Mouse (Mus musculus): ENCODE data around the gene Cplx3. TPM values are rescaled to one million over a fixed set of nuclear protein-coding genes. Genes with fewer than 3 reads are reported as not detected.

Cplx3 gene
- total and polyA plus RNA-seq, 3 experiments: not detected

GRCm38 (mm10) chr9:57589224-57590126 lies 16.6 kb downstream of the Cplx3 start, which contains the start of gene Ulk3 (continued):
- no peak for TF ChIP-seq USF2 (IDR thresholded peaks at IDR 0.05; ENCODE audit: borderline replicate concordance in 1 of 2, insufficient read depth in 1 of 2, low read depth in 1 of 2, low read length in 2 of 2)
- TF ChIP-seq MYC (IDR thresholded peaks at IDR 0.05; ENCODE audit: low read depth, low read length): no peak

GRCm38 (mm10) chr9:57584991-57585390 lies 21.1 kb downstream of the Cplx3 start:
- Histone ChIP-seq H3K4me1 (ENCODE audit: control insufficient read depth in 1 of 2, insufficient read depth in 2 of 2, low read length in 2 of 2) (peaks cover 0 to 5% of the 10 kb centered on the region in 2 experiments; a peak in 2 of 4 replicates), H3K9ac (ENCODE audit: control insufficient read depth, low read depth, low read length, poor library complexity, severe bottlenecking) (no peak overlapping the region), H3K79me2 (ENCODE audit: control insufficient read depth, insufficient read depth, low read length, poor library complexity) (peaks cover 3% of the 10 kb centered on the region; the same call in 1 of the 2 replicates), H3K27ac (ENCODE audit: control insufficient read depth, low read depth, low read length) (no peak overlapping the region), H3K36me3 (ENCODE audit: control insufficient read depth in 1 of 2, insufficient read depth in 2 of 2, low read length in 2 of 2) (peaks cover 0 to 5% of the 10 kb centered on the region in 2 experiments; a peak in 3 of 4 replicates), H3K9me3 (replicated peaks; ENCODE audit: insufficient read depth, low read length) (no peaks in the 10 kb centered on the region), H3K4me3 (ENCODE audit: control insufficient read depth in 1 of 2, insufficient read depth in 1 of 2, low read depth in 2 of 2, low read length in 2 of 2) (no peak overlapping the region), H3K27me3 (ENCODE audit: control insufficient read depth in 1 of 2, insufficient read depth in 2 of 2, low read length in 2 of 2) (no peaks in the 10 kb centered on the region)
- TF ChIP-seq MYB (IDR thresholded peaks at IDR 0.05; ENCODE audit: low read depth, low read length) (no peak), GATA1 (IDR thresholded peaks at IDR 0.05; ENCODE audit: low read depth, low read length) (no peak), MYC (IDR thresholded peaks at IDR 0.05; ENCODE audit: low read depth, low read length) (no peak), E2F4 (IDR thresholded peaks at IDR 0.05; ENCODE audit: borderline replicate concordance, low read depth, low read length) (no peak), TBP (IDR thresholded peaks at IDR 0.05; ENCODE audit: low read depth, low read length) (no peak), USF1 (IDR thresholded peaks at IDR 0.05; ENCODE audit: low read depth, low read length) (no peak), ZC3H11A (IDR thresholded peaks at IDR 0.05; ENCODE audit: low read depth, low read length) (no peak), CTCF (IDR thresholded peaks at IDR 0.05 in 2 of 3, conservative IDR thresholded peaks at IDR 0.05 in 1 of 3; ENCODE audit: control insufficient read depth in 1 of 3, insufficient read depth in 1 of 3, low read depth in 2 of 3, low read length in 3 of 3, poor library complexity in 1 of 3, severe bottlenecking in 1 of 3) (no peak), ZMIZ1 (IDR thresholded peaks at IDR 0.05; ENCODE audit: low read depth, low read length) (no peak)
- no peak for DNase-seq (ENCODE audit: low read depth, low spot score)

- 0 out of 4 replicates have a peak, but pooled peaks cover 0 to 3% of the 10 kb centered on the region in 2 experiments for H3K4me1 ChIP-seq (ENCODE audit: control insufficient read depth in 1 of 2, insufficient read depth in 2 of 2, low read length in 2 of 2)
- H3K27ac ChIP-seq (ENCODE audit: control insufficient read depth, low read depth, low read length): no peak overlapping the region
- no peak overlapping the region for H3K9ac ChIP-seq (ENCODE audit: control insufficient read depth, low read depth, low read length, poor library complexity, severe bottlenecking)
- no peaks in the 10 kb centered on the region for H3K9me3 ChIP-seq (replicated peaks; ENCODE audit: insufficient read depth, low read length)
- H3K79me2 ChIP-seq (ENCODE audit: control insufficient read depth, insufficient read depth, low read length, poor library complexity): no peaks in the 10 kb centered on the region
- H3K36me3 ChIP-seq (ENCODE audit: control insufficient read depth in 1 of 2, insufficient read depth in 2 of 2, low read length in 2 of 2): peaks cover 2% of the 10 kb centered on the region in 2 experiments; a peak in 1 of 4 replicates
- no peaks in the 10 kb centered on the region for H3K27me3 ChIP-seq (ENCODE audit: control insufficient read depth in 1 of 2, insufficient read depth in 2 of 2, low read length in 2 of 2)
- TF ChIP-seq TBP (IDR thresholded peaks at IDR 0.05; ENCODE audit: low read depth, low read length) (no peak), CHD2 (IDR thresholded peaks at IDR 0.05; ENCODE audit: low read length) (no peak), NELFE (IDR thresholded peaks at IDR 0.05; ENCODE audit: low read depth, low read length) (no peak), POLR2AphosphoS5 (IDR thresholded peaks at IDR 0.05; ENCODE audit: borderline replicate concordance, low read depth, low read length) (no peak), TCF12 (IDR thresholded peaks at IDR 0.05; ENCODE audit: low read depth, low read length) (no peak), ZNF384 (IDR thresholded peaks at IDR 0.05; ENCODE audit: low read depth, low read length) (no peak), TAL1 (IDR thresholded peaks at IDR 0.05; ENCODE audit: low read length) (no peak), MYB (IDR thresholded peaks at IDR 0.05; ENCODE audit: low read depth, low read length) (no peak), GABPA (IDR thresholded peaks at IDR 0.05; ENCODE audit: low read depth, low read length) (no peak), POLR2A (IDR thresholded peaks at IDR 0.05; ENCODE audit: control insufficient read depth in 1 of 2, insufficient read depth in 1 of 2, low read depth in 1 of 2, low read length in 2 of 2, poor library complexity in 1 of 2) (no peak), CTCF (IDR thresholded peaks at IDR 0.05 in 2 of 3, conservative IDR thresholded peaks at IDR 0.05 in 1 of 3; ENCODE audit: control insufficient read depth in 1 of 3, insufficient read depth in 1 of 3, low read depth in 2 of 3, low read length in 3 of 3, poor library complexity in 1 of 3, severe bottlenecking in 1 of 3) (no peak), ZKSCAN1 (IDR thresholded peaks at IDR 0.05; ENCODE audit: low read depth, low read length) (no peak)
- DNase-seq (ENCODE audit: low read depth, low spot score): no peak
- no peak overlapping the region for H3K4me3 ChIP-seq (ENCODE audit: control insufficient read depth in 1 of 2, insufficient read depth in 1 of 2, low read depth in 2 of 2, low read length in 2 of 2)
These were observed 28.8 kb downstream of the Cplx3 start for GRCm38 (mm10) chr9:57577144-57577849.
